In the genomic region with DNA sequence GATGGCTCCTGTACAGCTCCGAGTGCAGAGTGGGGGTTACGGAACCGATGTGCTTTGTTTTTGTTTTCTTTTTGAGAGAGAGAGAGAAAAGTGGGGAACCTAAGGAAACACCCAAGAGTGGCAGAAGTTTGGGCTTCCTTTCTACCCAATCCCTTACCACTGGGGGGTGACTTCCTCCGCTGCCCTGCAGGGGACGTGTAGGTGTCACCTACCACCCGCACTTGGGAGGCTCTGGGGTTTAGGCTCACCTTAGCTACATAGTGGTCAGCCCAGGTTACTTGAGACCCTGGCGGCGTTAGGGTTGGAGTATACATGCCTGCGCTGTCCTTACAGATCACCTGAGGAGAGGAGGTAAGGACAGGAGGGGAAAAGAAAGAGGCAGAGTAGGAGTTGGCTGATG, we compare ENCODE assay signal across 8 mouse cellular contexts. TPM values are rescaled to one million over a fixed set of nuclear protein-coding genes. Genes with fewer than 3 reads are reported as not detected.
DNase-seq lines count a peak whose midpoint lies in the region; ATAC-seq and TF ChIP-seq lines count a peak whose summit lies in the region.

No protein-coding gene starts in this region.

- H3K9ac ChIP-seq in heart, embryonic 16.5 days (ENCODE audit: low read length): peak overlapping the region; percentile 64
- H3K9ac ChIP-seq in liver, postnatal 0 days (replicated peaks): 0 out of 2 replicates have a peak overlapping the region, but pooled peaks have one; percentile 79

- no peak for ATAC-seq in heart, embryonic 16.5 days (replicated peaks; ENCODE audit: extremely low read depth, insufficient read depth, low FRiP score)
- ATAC-seq in liver, postnatal 0 days: no peak

- no peaks in the 10 kb centered on the region; the same call in 1 of the 2 replicates for H3K9me3 ChIP-seq in heart, embryonic 16.5 days (replicated peaks; ENCODE audit: control insufficient read depth, low read length)
- no peaks in the 10 kb centered on the region for H3K9me3 ChIP-seq in liver, postnatal 0 days (ENCODE audit: low read length)

- no peak for TF ChIP-seq POLR2A in spleen, adult 2 months (IDR thresholded peaks at IDR 0.05; ENCODE audit: low read depth, low read length)

- no peak for DNase-seq in spleen, adult 2 months (ENCODE audit: low read depth in 1 of 2, low spot score in 2 of 2)
- DNase-seq in spleen, adult 12 weeks (ENCODE audit: low spot score): no peak
- no peak for DNase-seq in liver, postnatal 0 days
- DNase-seq in thymus, postnatal 36 days: peak; percentile 36 to 58
- DNase-seq in cerebellum, adult 18-20 months: no peak
- no peak for DNase-seq in gastrocnemius, postnatal 10 days
- no peak for DNase-seq in right cerebral cortex, postnatal 25 days

- TF ChIP-seq EP300 in liver, postnatal 0 days (IDR thresholded peaks at IDR 0.05; ENCODE audit: low read depth): no peak

- no peaks in the 10 kb centered on the region for H3K27me3 ChIP-seq in spleen, adult 2 months (ENCODE audit: control insufficient read depth, insufficient read depth, low read length)
- H3K27me3 ChIP-seq in heart, embryonic 16.5 days (ENCODE audit: control insufficient read depth, insufficient read depth, low read length): no peaks in the 10 kb centered on the region
- H3K27me3 ChIP-seq in liver, postnatal 0 days (ENCODE audit: insufficient read depth, low read length): no peaks in the 10 kb centered on the region

- no peak for TF ChIP-seq CTCF in spleen, adult 2 months (IDR thresholded peaks at IDR 0.05; ENCODE audit: extremely low read depth, insufficient read depth, insufficient read length, insufficient replicate concordance)
- no peak for TF ChIP-seq CTCF in liver, postnatal 0 days (IDR thresholded peaks at IDR 0.05; ENCODE audit: low read depth)

- H3K36me3 ChIP-seq in spleen, adult 2 months (ENCODE audit: control insufficient read depth, insufficient read depth, low read length): peaks cover 3% of the 10 kb centered on the region; the same call in 1 of the 2 replicates
- no peaks in the 10 kb centered on the region for H3K36me3 ChIP-seq in heart, embryonic 16.5 days (ENCODE audit: control insufficient read depth, insufficient read depth)
- H3K36me3 ChIP-seq in liver, postnatal 0 days (replicated peaks; ENCODE audit: insufficient read depth, low read length): no peaks in the 10 kb centered on the region

- H3K4me2 ChIP-seq in heart, embryonic 16.5 days (ENCODE audit: low read depth, low read length): peak overlapping the region; percentile 87
- peak overlapping the region; percentile 93 for H3K4me2 ChIP-seq in liver, postnatal 0 days (ENCODE audit: low read depth, low read length)

- peak overlapping the region; percentile 49 for H3K27ac ChIP-seq in spleen, adult 2 months (ENCODE audit: insufficient read depth, low read length)
- H3K27ac ChIP-seq in heart, embryonic 16.5 days (ENCODE audit: low read length): peak overlapping the region; percentile 53; the same call in 1 of the 2 replicates
- 0 out of 2 replicates have a peak overlapping the region, but pooled peaks have one; percentile 5 for H3K27ac ChIP-seq in liver, postnatal 0 days (ENCODE audit: low read depth)

- 76% methylated on average over 9 of the region's 9 CpGs for WGBS in spleen, adult 2 months
- 69% methylated on average over 9 of the region's 9 CpGs for WGBS in heart, embryonic 16.5 days
- WGBS in liver, postnatal 0 days (ENCODE audit: insufficient replicate concordance): 75% methylated on average over 9 of the region's 9 CpGs

- no peak overlapping the region for H3K4me3 ChIP-seq in spleen, adult 2 months (ENCODE audit: extremely low read depth, insufficient read depth, insufficient read length)
- H3K4me3 ChIP-seq in heart, embryonic 16.5 days (ENCODE audit: low read length): no peak overlapping the region
- H3K4me3 ChIP-seq in liver, postnatal 0 days (ENCODE audit: low read depth, low read length): peak overlapping the region; percentile 56; the same call in 1 of the 2 replicates

- H3K4me1 ChIP-seq in spleen, adult 2 months (ENCODE audit: control insufficient read depth, insufficient read depth, insufficient read length): peaks cover 11% of the 10 kb centered on the region; the same call in 1 of the 2 replicates
- H3K4me1 ChIP-seq in heart, embryonic 16.5 days (ENCODE audit: control insufficient read depth, insufficient read depth, low read length): peaks cover 11% of the 10 kb centered on the region
- peaks cover 13% of the 10 kb centered on the region for H3K4me1 ChIP-seq in liver, postnatal 0 days (ENCODE audit: insufficient read depth)

RNA-seq across cellular contexts. Expression of a gene that starts 0.7 kb away (rescaled TPM):
- polyA plus RNA-seq in spleen, adult 2 months (2012; rRNA removed): 19.9 and 21.8 TPM in 2 replicates
- 6.6 and 8.0 TPM in 2 replicates for polyA plus RNA-seq in heart, embryonic 16.5 days (2015; fragmentation: Nextera tagmentation; extraction: Ambion mirVana)
- 3.4 and 3.9 TPM in 2 replicates for polyA plus RNA-seq in liver, postnatal 0 days (2015; fragmentation: Nextera tagmentation; extraction: Ambion mirVana)
- total RNA-seq in gastrocnemius, postnatal 10 days (2021): 1 to 10 TPM; 5.7 to 7.8 TPM

RNA-seq across cellular contexts. Expression of a gene that starts 57.0 kb away (rescaled TPM):
- 2.1 and 2.7 TPM in 2 replicates for polyA plus RNA-seq in spleen, adult 2 months (2012; rRNA removed)
- 0.70 and 1.3 TPM in 2 replicates for polyA plus RNA-seq in heart, embryonic 16.5 days (2015; fragmentation: Nextera tagmentation; extraction: Ambion mirVana)
- 0.28 and 0.40 TPM in 2 replicates for polyA plus RNA-seq in liver, postnatal 0 days (2015; fragmentation: Nextera tagmentation; extraction: Ambion mirVana)
- total RNA-seq in gastrocnemius, postnatal 10 days (2021): 1 to 10 TPM; 3.1 to 4.2 TPM

Comparison
In these comparisons a context has a peak if more than half of its experiments do, and no peak if none do; other contexts are left out.
1. DNase-seq: peak in thymus, postnatal 36 days (2 of 2); none in spleen, adult 2 months (0 of 2), spleen, adult 12 weeks (single experiment), liver, postnatal 0 days (single experiment), cerebellum, adult 18-20 months (0 of 2), gastrocnemius, postnatal 10 days (single experiment) and right cerebral cortex, postnatal 25 days (single experiment).
2. Peak in every context shown above with its lines, with median percentiles within 50 percentile points of each other: H3K27ac ChIP-seq.